Mouse (Mus musculus) neural tube, embryonic 11.5 days (tissue): ENCODE results near the gene Ms4a6b. TPM values are rescaled to one million over a fixed set of nuclear protein-coding genes. Genes with fewer than 3 reads are reported as not detected.
"Not testable (repeated sequence)": the region's sequence is repeated elsewhere in the genome, so short reads cannot be mapped to it uniquely, and the experiment has no call there.

ENCODE experiments used
- ATAC-seq: fragments of 200-750 bp; cut with Nextera tagmentation; 2 replicates; pipeline ENCODE4 v1.8.0; 2017; ENCODE audit warnings: moderate number of reproducible peaks, mild to moderate bottlenecking, moderate TSS enrichment, moderate library complexity; ENCODE audit not compliant: insufficient read depth, low FRiP score, low TSS enrichment
- DNase-seq: peaks from one replicate; pipeline ENCODE4 v3.0.0-alpha.2; 2015; ENCODE audit warnings: low spot score
- H3K27ac ChIP-seq: fragments of 300-500 bp; sonication (generic); 2 replicates; pipeline ENCODE4 v1.5.1; 2014; ENCODE audit warnings: low read depth, mild to moderate bottlenecking, low read length
- H3K27me3 ChIP-seq: fragments of 300-500 bp; sonication (generic); 2 replicates; pipeline ENCODE4 v1.6.1; 2014; ENCODE audit warnings: mild to moderate bottlenecking, low read length, mixed read lengths; ENCODE audit not compliant: control insufficient read depth, insufficient read depth
- H3K36me3 ChIP-seq: fragments of 300-500 bp; sonication (generic); 2 replicates; pipeline ENCODE4 v1.6.1; 2014; ENCODE audit warnings: mild to moderate bottlenecking, low read length, moderate library complexity, mixed read lengths; ENCODE audit not compliant: control insufficient read depth, insufficient read depth
- H3K4me1 ChIP-seq: fragments of 300-500 bp; sonication (generic); 2 replicates; pipeline ENCODE4 v1.6.1; 2014; ENCODE audit warnings: low read length, mixed read lengths; ENCODE audit not compliant: control insufficient read depth, insufficient read depth
- H3K4me2 ChIP-seq: fragments of 300-500 bp; sonication (generic); 2 replicates; pipeline ENCODE4 v1.6.1; 2014; ENCODE audit warnings: low read depth, mild to moderate bottlenecking, moderate library complexity
- H3K4me3 ChIP-seq: fragments of 300-500 bp; sonication (generic); 2 replicates; pipeline ENCODE4 v1.5.1; 2014; ENCODE audit warnings: low read depth, low read length
- H3K9ac ChIP-seq: fragments of 300-500 bp; sonication (generic); 2 replicates; pipeline ENCODE4 v1.6.1; 2014; ENCODE audit warnings: mild to moderate bottlenecking, low read length
- H3K9me3 ChIP-seq: fragments of 300-500 bp; sonication (generic); 2 replicates; pipeline ENCODE4 v1.6.1; 2016; ENCODE audit warnings: low read length; ENCODE audit not compliant: control insufficient read depth
- WGBS: fragments of 180-500 bp; shearing (Covaris S2); extraction: QIAGEN DNeasy Blood & Tissue Kit; methylation state at CpG from one replicate; pipeline ENCODE4 v1.1.7; 2014; 5-methylcytosine and 5-hydroxymethylcytosine counted together
- polyA plus RNA-seq: library from polyadenylated mRNA; unstranded; fragments of >200 nt; fragmentation: Nextera tagmentation; extraction: Ambion mirVana; gene quantifications from 2 replicates; pipeline ENCODE4 v1.2.1, GENCODE M21; 2014

Gene Ms4a6b
- polyA plus RNA-seq, 1 experiment from 2014 or later, result 3.0 TPM

- no peak overlapping the region for H3K4me3 ChIP-seq
- ATAC-seq (no peak), DNase-seq (no peak)
- H3K9me3 ChIP-seq, result no peaks in the 10 kb centered on the region
- H3K4me1 ChIP-seq, result no peaks in the 10 kb centered on the region
- H3K27me3 ChIP-seq, result no peaks in the 10 kb centered on the region
- no peaks in the 10 kb centered on the region for H3K36me3 ChIP-seq
- H3K27ac ChIP-seq, result no peak overlapping the region
- no peak overlapping the region for H3K9ac ChIP-seq
- WGBS, result 74% methylated on average over 1 of the region's 1 CpGs
- H3K4me2 ChIP-seq, result no peak overlapping the region
These were observed 2.9 kb upstream of the Ms4a6b start for GRCm38 (mm10) chr19:11513458-11513857.

- ATAC-seq, result no peak
- 74% methylated on average over 4 of the region's 4 CpGs for WGBS
- H3K9ac ChIP-seq, result no peak overlapping the region
These were observed 533 bp downstream of the Ms4a6b start for GRCm38 (mm10) chr19:11516845-11517244.

GRCm38 (mm10) chr19:11517373-11517772 lies 1.1 kb downstream of the Ms4a6b start:
- not testable (repeated sequence) for H3K4me2 ChIP-seq, H3K27ac ChIP-seq, H3K27me3 ChIP-seq, H3K9me3 ChIP-seq, H3K4me1 ChIP-seq, ATAC-seq, DNase-seq, H3K4me3 ChIP-seq, H3K9ac ChIP-seq, H3K36me3 ChIP-seq
- 55% methylated on average over 1 of the region's 1 CpGs for WGBS

More at GRCm38 (mm10) chr19:11516845-11517244, 533 bp downstream of the Ms4a6b start:
- Histone ChIP-seq H3K27me3 (no peaks in the 10 kb centered on the region), H3K4me1 (no peaks in the 10 kb centered on the region), H3K27ac (no peak overlapping the region), H3K9me3 (no peaks in the 10 kb centered on the region), H3K4me2 (no peak overlapping the region), H3K36me3 (no peaks in the 10 kb centered on the region), H3K4me3 (no peak overlapping the region)
- no peak for DNase-seq

- not testable (repeated sequence) for H3K9ac ChIP-seq, H3K27ac ChIP-seq, H3K4me1 ChIP-seq, DNase-seq, H3K27me3 ChIP-seq, H3K4me3 ChIP-seq, H3K36me3 ChIP-seq, H3K9me3 ChIP-seq, ATAC-seq, H3K4me2 ChIP-seq
- 83% methylated on average over 2 of the region's 2 CpGs for WGBS
These were observed 2.0 kb downstream of the Ms4a6b start for GRCm38 (mm10) chr19:11518356-11518755.

- no peak for DNase-seq
- Histone ChIP-seq H3K4me2 (no peak overlapping the region), H3K9ac (no peak overlapping the region), H3K4me1 (no peaks in the 10 kb centered on the region), H3K27ac (no peak overlapping the region), H3K9me3 (no peaks in the 10 kb centered on the region), H3K27me3 (no peaks in the 10 kb centered on the region), H3K36me3 (no peaks in the 10 kb centered on the region), H3K4me3 (no peak overlapping the region)
- ATAC-seq, result no peak
- 87% methylated on average over 3 of the region's 3 CpGs for WGBS
These were observed 3.8 kb downstream of the Ms4a6b start for GRCm38 (mm10) chr19:11520146-11520545.

- WGBS, result 91% methylated on average over 1 of the region's 1 CpGs
- no peak overlapping the region for H3K9ac ChIP-seq
- H3K4me2 ChIP-seq, result no peak overlapping the region
- ATAC-seq, result no peak
- no peaks in the 10 kb centered on the region for H3K36me3 ChIP-seq
- H3K27me3 ChIP-seq, result no peaks in the 10 kb centered on the region
- H3K27ac ChIP-seq, result no peak overlapping the region
- no peaks in the 10 kb centered on the region for H3K4me1 ChIP-seq
- no peak overlapping the region for H3K4me3 ChIP-seq
- DNase-seq, result no peak
- H3K9me3 ChIP-seq, result no peaks in the 10 kb centered on the region
These were observed 17.1 kb downstream of the Ms4a6b start for GRCm38 (mm10) chr19:11533421-11533820.

GRCm38 (mm10) chr19:11533888-11534445 lies 17.7 kb downstream of the Ms4a6b start:
- ATAC-seq, result no peak
- no peak for DNase-seq
- 79% methylated on average over 2 of the region's 2 CpGs for WGBS
- no peak overlapping the region for H3K27ac ChIP-seq
- no peaks in the 10 kb centered on the region for H3K36me3 ChIP-seq
- H3K4me1 ChIP-seq, result no peaks in the 10 kb centered on the region
- H3K27me3 ChIP-seq, result no peaks in the 10 kb centered on the region
- H3K9ac ChIP-seq, result no peak overlapping the region
- H3K4me3 ChIP-seq, result no peak overlapping the region
- H3K4me2 ChIP-seq, result no peak overlapping the region
- no peaks in the 10 kb centered on the region for H3K9me3 ChIP-seq

GRCm38 (mm10) chr19:11536593-11536992 lies 20.3 kb downstream of the Ms4a6b start, which contains the start of gene Ms4a4d:
TSS of gene Ms4a4d (plus strand) at chr19:11536801.
- DNase-seq (no peak), ATAC-seq (no peak)
- Histone ChIP-seq H3K4me2 (no peak within 1 kb of the TSS), H3K4me1 (no peaks in the 10 kb centered on the region), H3K9ac (no peak within 1 kb of the TSS), H3K4me3 (no peak within 1 kb of the TSS), H3K36me3 (no peaks in the 10 kb centered on the region), H3K27me3 (no peaks in the 10 kb centered on the region), H3K27ac (no peak within 1 kb of the TSS), H3K9me3 (no peaks in the 10 kb centered on the region)
- WGBS, result 16% methylated on average over 7 of the region's 7 CpGs

- no peaks in the 10 kb centered on the region for H3K36me3 ChIP-seq
- no peaks in the 10 kb centered on the region for H3K27me3 ChIP-seq
- no peak overlapping the region for H3K27ac ChIP-seq
- ATAC-seq (no peak), DNase-seq (peak; percentile 24)
- H3K4me3 ChIP-seq, result no peak overlapping the region
- 20% methylated on average over 2 of the region's 2 CpGs for WGBS
- H3K9me3 ChIP-seq, result no peaks in the 10 kb centered on the region
- H3K4me1 ChIP-seq, result no peaks in the 10 kb centered on the region
- no peak overlapping the region for H3K9ac ChIP-seq
- no peak overlapping the region for H3K4me2 ChIP-seq
These were observed 21.0 kb downstream of the Ms4a6b start for GRCm38 (mm10) chr19:11537336-11537735.
